Mouse (Mus musculus) urinary bladder, postnatal 14 days (tissue): ENCODE results near the gene Cenpw.
A peak's percentile ranks its signal among the peaks of the same experiment; 100 is the strongest.

Experiments used
- DNase-seq: peaks from one replicate; pipeline ENCODE4 v3.0.0; 2021; ENCODE audit warnings: low spot score

Cenpw gene

GRCm38 (mm10) chr10:30199916-30200826, at the start of gene Cenpw:
Gene Cenpw, minus strand, starts transcription at chr10:30200560.
- DNase-seq = peak; percentile 87

GRCm38 (mm10) chr10:30249654-30250053, 49.3 kb upstream of the Cenpw start:
- no peak for DNase-seq

GRCm38 (mm10) chr10:30199501-30199900, 859 bp downstream of the Cenpw start:
- no peak for DNase-seq

GRCm38 (mm10) chr10:30167700-30168099, 32.7 kb downstream of the Cenpw start:
- DNase-seq = no peak
